Mouse (Mus musculus) kidney, postnatal 0 days (tissue): ENCODE measurements at regions not wholly inside any gene's neighbourhood (a gene's known extent, or its start where the extent isn't known, plus 50 kb on each side); places are given as distances from the start of the nearest gene placed in this dataset.

Source experiments
- ATAC-seq: fragments of 200-750 bp; cut with Nextera tagmentation; replicated peaks from 2 replicates; pipeline ENCODE4 v1.8.0; 2017; ENCODE audit warnings: low read depth, moderate number of reproducible peaks, moderate TSS enrichment, moderate library complexity; ENCODE audit not compliant: low FRiP score
- DNase-seq: peaks from one replicate; pipeline ENCODE4 v3.0.0-alpha.2; 2016; ENCODE audit warnings: low spot score
- H3K27ac ChIP-seq: fragments of 300-500 bp; sonication (generic); 2 replicates; pipeline ENCODE4 v1.5.1; 2014; ENCODE audit warnings: mild to moderate bottlenecking
- H3K27me3 ChIP-seq: fragments of 300-500 bp; sonication (generic); 2 replicates; pipeline ENCODE4 v1.6.1; 2014; ENCODE audit warnings: low read length, mixed read lengths; ENCODE audit not compliant: insufficient read depth
- H3K36me3 ChIP-seq: fragments of 300-500 bp; sonication (generic); 2 replicates; pipeline ENCODE4 v1.6.1; 2014; ENCODE audit warnings: low read length, mixed read lengths; ENCODE audit not compliant: insufficient read depth
- H3K4me1 ChIP-seq: fragments of 300-500 bp; sonication (generic); replicated peaks from 2 replicates; pipeline ENCODE4 v1.6.1; 2014; ENCODE audit warnings: antibody characterized with exemption, low read length, mixed read lengths; ENCODE audit not compliant: insufficient read depth
- H3K4me2 ChIP-seq: fragments of 300-500 bp; sonication (generic); 2 replicates; pipeline ENCODE4 v1.6.1; 2014; ENCODE audit warnings: mild to moderate bottlenecking, low read length, moderate library complexity, mixed read lengths
- H3K4me3 ChIP-seq: fragments of 300-500 bp; sonication (generic); replicated peaks from 2 replicates; pipeline ENCODE4 v1.5.1; 2014; ENCODE audit warnings: low read depth, low read length
- H3K9ac ChIP-seq: fragments of 300-500 bp; sonication (generic); 2 replicates; pipeline ENCODE4 v1.6.1; 2014; ENCODE audit warnings: low read depth, low read length
- H3K9me3 ChIP-seq: fragments of 300-500 bp; sonication (generic); replicated peaks from 2 replicates; pipeline ENCODE4 v1.6.1; 2016; ENCODE audit warnings: low read length, inconsistent platforms, mixed read lengths
- CTCF ChIP-seq: IDR thresholded peaks from 2 replicates; pipeline ENCODE4 v1.5.1; 2016; ENCODE audit warnings: antibody characterized with exemption, low read depth, mild to moderate bottlenecking, moderate library complexity
- WGBS: fragments of 180-500 bp; shearing (Covaris S2); extraction: QIAGEN DNeasy Blood & Tissue Kit; methylation state at CpG from one replicate; pipeline ENCODE4 v1.1.7; 2014; 5-methylcytosine and 5-hydroxymethylcytosine counted together

DNA sequence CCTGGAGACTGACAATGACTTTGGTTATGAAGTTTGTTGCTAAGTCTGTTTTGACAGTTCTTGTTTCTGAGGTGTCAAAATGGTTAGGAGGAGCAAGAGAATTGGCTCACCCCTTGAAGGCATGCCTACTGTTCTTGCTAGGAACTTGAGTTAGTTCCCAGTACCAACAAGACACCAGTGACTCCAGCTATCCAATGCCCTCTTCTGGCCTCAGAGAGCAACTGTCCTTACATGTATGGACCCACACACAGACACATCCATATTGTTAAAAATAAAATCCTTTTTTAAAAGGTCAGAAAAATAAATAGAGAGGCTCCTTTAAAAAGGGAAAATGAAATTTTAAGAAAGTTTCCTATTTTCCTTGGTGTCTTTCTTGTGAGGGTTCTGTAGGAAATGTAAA, 272.3 kb downstream of the Ccdc91 start:
- DNase-seq = no peak
- Histone ChIP-seq H3K27ac (no peak overlapping the region), H3K9ac (no peak overlapping the region), H3K36me3 (no peaks in the 10 kb centered on the region), H3K27me3 (no peaks in the 10 kb centered on the region), H3K4me1 (no peaks in the 10 kb centered on the region; the same call in 1 of the 2 replicates), H3K4me2 (no peak overlapping the region), H3K9me3 (no peaks in the 10 kb centered on the region), H3K4me3 (no peak overlapping the region)
- TF ChIP-seq CTCF = peak; percentile 32; the same call in 1 of the 2 replicates
- ATAC-seq = no peak

GRCm38 (mm10) chr6:147752301-147752700, 276.7 kb downstream of the Ccdc91 start:
- H3K36me3 ChIP-seq = no peaks in the 10 kb centered on the region
- no peak overlapping the region for H3K4me2 ChIP-seq
- TF ChIP-seq CTCF = no peak
- no peaks in the 10 kb centered on the region for H3K27me3 ChIP-seq
- no peaks in the 10 kb centered on the region for H3K9me3 ChIP-seq
- H3K9ac ChIP-seq = no peak overlapping the region
- no peak overlapping the region for H3K4me3 ChIP-seq
- H3K4me1 ChIP-seq = no peaks in the 10 kb centered on the region
- H3K27ac ChIP-seq = no peak overlapping the region
- peak; percentile 38 for DNase-seq
- 51% methylated on average over 2 of the region's 2 CpGs for WGBS
- ATAC-seq = no peak

DNA sequence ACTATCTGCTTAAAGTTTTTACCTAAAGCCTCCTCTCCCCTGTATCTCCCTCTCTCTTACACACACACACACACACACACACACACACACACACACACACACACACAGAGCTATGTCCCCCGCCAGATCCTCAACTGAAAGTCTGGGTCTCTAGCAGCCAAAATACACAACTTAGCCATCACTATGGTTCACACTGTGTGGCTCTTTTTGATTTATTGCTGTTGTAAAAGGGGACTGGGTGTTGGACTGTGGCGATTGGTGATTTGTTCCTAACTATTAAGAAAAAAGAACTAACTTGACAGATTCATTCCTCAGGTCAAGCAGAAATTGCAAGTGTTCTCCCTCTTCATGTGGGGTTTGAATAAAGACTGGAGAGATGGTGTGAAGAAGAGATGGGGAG, 278.2 kb downstream of the Ccdc91 start:
- Histone ChIP-seq H3K4me2 (no peak overlapping the region), H3K27ac (no peak overlapping the region), H3K4me3 (no peak overlapping the region), H3K9me3 (no peaks in the 10 kb centered on the region), H3K9ac (no peak overlapping the region), H3K4me1 (no peaks in the 10 kb centered on the region), H3K27me3 (no peaks in the 10 kb centered on the region), H3K36me3 (no peaks in the 10 kb centered on the region)
- DNase-seq (peak; percentile 68), ATAC-seq (no peak)
- TF ChIP-seq CTCF = no peak
- WGBS = 39% methylated on average over 2 of the region's 2 CpGs

DNA sequence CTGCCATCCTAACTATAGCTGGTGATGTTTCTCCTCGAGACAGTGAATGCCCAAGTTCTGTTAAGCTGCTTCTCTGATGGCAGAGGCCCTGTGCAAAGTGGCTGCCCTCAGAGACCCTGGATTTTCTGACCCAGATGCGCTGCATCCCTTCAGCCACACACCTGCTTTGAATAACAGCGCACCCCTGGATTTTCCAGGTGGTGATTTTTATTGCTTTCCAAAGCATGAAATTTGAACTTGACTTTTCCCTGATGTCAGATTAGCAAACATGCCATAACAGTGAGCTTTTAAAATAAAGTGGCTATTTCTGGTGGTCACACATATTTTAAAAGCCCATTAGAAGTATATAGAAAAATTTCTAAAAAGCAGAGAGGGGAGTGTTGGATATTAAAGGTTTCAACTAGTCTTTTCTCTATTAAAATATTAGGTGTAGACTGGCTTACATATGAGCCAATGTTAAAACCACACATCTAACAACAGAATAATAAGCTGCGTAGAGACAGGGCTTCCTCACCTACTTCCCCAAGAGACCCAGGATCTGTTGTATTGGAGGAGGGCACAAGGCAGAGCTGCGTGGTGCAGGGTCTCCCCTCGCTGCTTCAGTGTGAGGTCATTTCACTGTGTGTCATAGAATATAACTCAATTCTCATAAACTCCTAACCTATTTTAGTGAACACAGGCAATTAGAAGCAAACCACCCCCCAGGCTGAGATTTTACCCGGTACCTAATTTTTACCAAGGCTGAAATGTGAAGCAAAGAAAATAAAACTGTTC, 280.3 kb downstream of the Ccdc91 start:
- Histone ChIP-seq H3K9ac (no peak overlapping the region), H3K4me1 (no peaks in the 10 kb centered on the region), H3K9me3 (no peaks in the 10 kb centered on the region), H3K27ac (no peak overlapping the region), H3K4me3 (no peak overlapping the region), H3K4me2 (no peak overlapping the region), H3K36me3 (no peaks in the 10 kb centered on the region), H3K27me3 (no peaks in the 10 kb centered on the region)
- 61% methylated on average over 7 of the region's 7 CpGs for WGBS
- ATAC-seq (no peak), DNase-seq (no peak)
- no peak for TF ChIP-seq CTCF

- TF ChIP-seq CTCF = no peak
- H3K4me1 ChIP-seq = no peaks in the 10 kb centered on the region
- H3K4me3 ChIP-seq = no peak overlapping the region
- H3K9ac ChIP-seq = no peak overlapping the region
- ATAC-seq = no peak
- 81% methylated on average over 7 of the region's 7 CpGs for WGBS
- H3K9me3 ChIP-seq = no peaks in the 10 kb centered on the region
- no peaks in the 10 kb centered on the region for H3K36me3 ChIP-seq
- no peak overlapping the region for H3K4me2 ChIP-seq
- DNase-seq = no peak
- H3K27ac ChIP-seq = no peak overlapping the region
- no peaks in the 10 kb centered on the region for H3K27me3 ChIP-seq
These were observed 283.9 kb downstream of the Ccdc91 start for GRCm38 (mm10) chr6:147759485-147759884.

DNA sequence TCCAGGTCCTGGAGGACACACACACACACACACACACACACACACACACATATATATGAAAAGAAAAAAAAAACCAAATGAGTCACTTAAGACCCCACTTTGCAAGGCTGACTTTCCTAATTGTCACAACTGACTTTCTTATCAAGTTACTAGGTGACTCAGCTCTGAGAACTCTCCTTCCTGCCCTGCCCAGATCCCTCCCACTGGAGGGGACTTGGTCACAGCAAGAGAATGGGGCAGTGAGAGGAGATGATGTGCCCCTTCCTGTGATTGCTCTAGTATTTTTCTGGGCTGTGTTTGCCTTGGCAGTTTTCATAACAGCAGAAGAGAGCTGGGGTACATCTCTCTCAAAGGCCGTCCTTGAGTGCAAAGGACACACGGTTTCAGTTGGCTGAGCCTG, 284.5 kb downstream of the Ccdc91 start:
- no peak overlapping the region for H3K9ac ChIP-seq
- H3K27ac ChIP-seq = no peak overlapping the region
- TF ChIP-seq CTCF = no peak
- ATAC-seq (no peak), DNase-seq (no peak)
- H3K36me3 ChIP-seq = no peaks in the 10 kb centered on the region
- no peaks in the 10 kb centered on the region for H3K4me1 ChIP-seq
- H3K4me3 ChIP-seq = no peak overlapping the region
- no peak overlapping the region for H3K4me2 ChIP-seq
- WGBS = 61% methylated on average over 2 of the region's 2 CpGs
- no peaks in the 10 kb centered on the region for H3K27me3 ChIP-seq
- H3K9me3 ChIP-seq = no peaks in the 10 kb centered on the region

DNA sequence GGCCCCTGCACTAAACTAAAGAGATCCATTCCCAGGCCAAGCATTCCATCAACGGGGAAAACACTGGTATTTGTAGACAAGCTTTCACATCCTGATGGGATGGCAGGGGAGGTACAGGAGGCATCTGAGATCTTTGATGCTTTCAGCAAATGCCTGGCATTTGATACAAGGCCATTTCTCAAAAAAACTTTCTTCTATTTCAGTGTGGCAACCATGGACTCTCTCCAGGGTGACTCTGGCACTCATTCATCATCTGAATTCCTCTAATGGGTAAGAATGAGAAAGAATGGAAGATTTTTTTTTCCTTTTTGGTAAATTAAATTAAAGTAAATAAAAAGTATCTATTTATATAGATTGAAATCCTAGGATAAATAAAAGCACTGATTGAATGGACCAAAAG, 281.8 kb upstream of the Far2 start:
- H3K36me3 ChIP-seq = no peaks in the 10 kb centered on the region
- H3K4me2 ChIP-seq = no peak overlapping the region
- DNase-seq (no peak), ATAC-seq (no peak)
- no peak overlapping the region for H3K27ac ChIP-seq
- H3K27me3 ChIP-seq = no peaks in the 10 kb centered on the region
- H3K4me1 ChIP-seq = no peaks in the 10 kb centered on the region
- WGBS = 63% methylated on average over 1 of the region's 1 CpGs
- H3K4me3 ChIP-seq = no peak overlapping the region
- H3K9ac ChIP-seq = no peak overlapping the region
- H3K9me3 ChIP-seq = no peaks in the 10 kb centered on the region
- TF ChIP-seq CTCF = no peak
